Mouse (Mus musculus) small intestine, adult 2 months (tissue): Measurements from ENCODE around the gene Cftr.

Source experiments
- CTCF ChIP-seq: fragments of 200-500 bp; IDR thresholded peaks from 2 replicates; pipeline ENCODE4 v1.5.1; 2012; ENCODE audit warnings: low read depth, mild to moderate bottlenecking, control low read depth, inconsistent platforms, low read length, moderate library complexity, mixed read lengths; ENCODE audit not compliant: insufficient replicate concordance, insufficient read length; ENCODE audit errors: extremely low read depth
- POLR2A ChIP-seq: fragments of 200-500 bp; IDR thresholded peaks from 2 replicates; pipeline ENCODE4 v1.6.1; 2012; ENCODE audit warnings: low read depth, mild to moderate bottlenecking, control low read depth, inconsistent platforms, low read length, moderate library complexity

GRCm38 (mm10) chr6:18171614-18172013, 1.1 kb downstream of the Cftr start:
- peak; percentile 58; the same call in 1 of the 2 replicates for TF ChIP-seq CTCF
- TF ChIP-seq POLR2A: no peak
